Mouse (Mus musculus) embryo, embryonic 10 days (tissue): ENCODE data around the gene C1rl.
"Not testable (repeated sequence)": the region's sequence is repeated elsewhere in the genome, so short reads cannot be mapped to it uniquely, and the experiment has no call there.

Experiments
- DNase-seq: peaks from one replicate; pipeline ENCODE4 v3.0.0-alpha.2; 2015; ENCODE audit warnings: low spot score

C1rl gene

GRCm38 (mm10) chr6:124505028-124505427, 12.1 kb downstream of the C1rl start:
- no peak for DNase-seq

- DNase-seq = no peak
Observed at GRCm38 (mm10) chr6:124506991-124507390, 14.1 kb downstream of the C1rl start.

- DNase-seq = no peak
Observed at GRCm38 (mm10) chr6:124508292-124508691, 15.4 kb downstream of the C1rl start.

- DNase-seq = not testable (repeated sequence)
Observed at GRCm38 (mm10) chr6:124509192-124509591, 16.3 kb downstream of the C1rl start.

- no peak for DNase-seq
Observed at GRCm38 (mm10) chr6:124511936-124512335, 19.0 kb downstream of the C1rl start.

- DNase-seq = peak; percentile 54
Observed at GRCm38 (mm10) chr6:124512355-124512836, 19.5 kb downstream of the C1rl start, which contains the start of gene C1ra. C1ra (plus strand) TSS chr6:124512405.

GRCm38 (mm10) chr6:124517733-124518132, 24.8 kb downstream of the C1rl start:
- DNase-seq = not testable (repeated sequence)

- DNase-seq = not testable (repeated sequence)
Observed at GRCm38 (mm10) chr6:124522082-124522481, 29.2 kb downstream of the C1rl start.

GRCm38 (mm10) chr6:124527881-124528280, 35.0 kb downstream of the C1rl start:
- DNase-seq = no peak

GRCm38 (mm10) chr6:124531077-124531476, 38.2 kb downstream of the C1rl start:
- DNase-seq = no peak

GRCm38 (mm10) chr6:124536125-124536829, 43.4 kb downstream of the C1rl start:
- DNase-seq = not testable (repeated sequence)

GRCm38 (mm10) chr6:124541176-124541575, 48.3 kb downstream of the C1rl start:
- not testable (repeated sequence) for DNase-seq

GRCm38 (mm10) chr6:124542284-124542683, 49.4 kb downstream of the C1rl start, which contains the start of gene C1s1:
C1s1 (minus strand) TSS chr6:124542359.
- DNase-seq = peak; percentile 31

GRCm38 (mm10) chr6:124544466-124544865, 51.6 kb downstream of the C1rl start:
- DNase-seq = no peak

GRCm38 (mm10) chr6:124545425-124545824, 52.5 kb downstream of the C1rl start:
- no peak for DNase-seq

GRCm38 (mm10) chr6:124547979-124548378, 55.1 kb downstream of the C1rl start:
- DNase-seq = not testable (repeated sequence)

- no peak for DNase-seq
Observed at GRCm38 (mm10) chr6:124549023-124549550, 56.2 kb downstream of the C1rl start.

- DNase-seq = no peak
Observed at GRCm38 (mm10) chr6:124552766-124553165, 59.9 kb downstream of the C1rl start.

- DNase-seq = not testable (repeated sequence)
Observed at GRCm38 (mm10) chr6:124555956-124556355, 63.0 kb downstream of the C1rl start.
